Mouse (Mus musculus): ENCODE results near the gene Selenos.

DNA sequence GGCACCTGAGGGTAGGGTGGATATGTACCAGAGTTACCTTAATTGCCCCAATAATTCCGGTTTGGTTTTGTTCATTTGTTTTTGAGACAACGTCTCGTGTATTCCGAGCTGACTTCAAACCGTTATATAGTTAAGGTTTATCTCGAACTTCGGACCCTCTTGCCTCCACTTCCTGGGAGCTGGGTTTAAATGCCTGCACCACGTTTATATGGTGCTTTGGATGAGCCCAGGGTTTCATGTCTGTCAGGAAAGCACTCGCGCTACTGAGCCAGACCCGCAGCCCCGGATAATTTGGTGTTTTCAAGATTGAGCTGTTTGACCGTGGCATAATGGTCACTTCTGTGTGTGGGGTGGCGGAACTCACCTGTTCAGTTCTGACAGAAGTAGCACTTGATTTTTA is 18.4 kb upstream of the Selenos start:
- TF ChIP-seq CTCF (IDR thresholded peaks at IDR 0.05; ENCODE audit: insufficient read depth, low read depth, low read length): no peak
- TF ChIP-seq POLR2A (IDR thresholded peaks at IDR 0.05; ENCODE audit: insufficient read depth, low read depth, low read length): no peak

Measured in olfactory bulb, adult 2 months (tissue).